Mouse (Mus musculus) cortical plate, adult 2 months (tissue): ENCODE results near the gene Yme1l1. TPM values are rescaled to one million over a fixed set of nuclear protein-coding genes. Genes with fewer than 3 reads are reported as not detected.

ENCODE experiments used
- H3K27ac ChIP-seq: fragments of 200-500 bp; 2 replicates; pipeline ENCODE4 v1.5.1; 2012; ENCODE audit warnings: low read length, control low read depth, inconsistent platforms; ENCODE audit not compliant: insufficient read depth
- H3K4me1 ChIP-seq: fragments of 200-500 bp; 2 replicates; pipeline ENCODE4 v1.6.1; 2011; ENCODE audit warnings: low read length; ENCODE audit not compliant: control insufficient read depth, insufficient read depth
- H3K4me3 ChIP-seq: fragments of 200-500 bp; 2 replicates; pipeline ENCODE4 v1.5.1; 2011; ENCODE audit warnings: mild to moderate bottlenecking, low read length, control low read depth; ENCODE audit not compliant: insufficient read depth
- CTCF ChIP-seq: fragments of 200-500 bp; IDR thresholded peaks from 2 replicates; pipeline ENCODE4 v1.5.1; 2011; ENCODE audit warnings: mild to moderate bottlenecking, control low read depth, low read length; ENCODE audit not compliant: insufficient read depth; ENCODE audit errors: extremely low read depth
- POLR2A ChIP-seq: fragments of 200-500 bp; IDR thresholded peaks from 2 replicates; pipeline ENCODE4 v1.6.1; 2011; ENCODE audit warnings: mild to moderate bottlenecking, low read length, control low read depth; ENCODE audit not compliant: insufficient read depth; ENCODE audit errors: extremely low read depth
- polyA plus RNA-seq: library from polyadenylated mRNA; depleted of rRNA; stranded (reverse); fragments of >200 nt; gene quantifications from 2 replicates; pipeline ENCODE4 v1.2.3, GENCODE M21; 2012; rRNA removed

Yme1l1 gene
- polyA plus RNA-seq = 29.3 and 31.4 TPM in 2 replicates

GRCm38 (mm10) chr2:23155777-23156607, at the start of gene Yme1l1, which contains the start of gene Mastl:
TSS of gene Yme1l1 (plus strand) at chr2:23156369.
TSS of gene Mastl (minus strand) at chr2:23156024.
- TF ChIP-seq CTCF (no peak), POLR2A (peak; percentile 89)
- H3K4me1 ChIP-seq = peaks cover 5% of the 10 kb centered on the region
- H3K4me3 ChIP-seq = peak within 1 kb of the TSS; percentile 60
- peak within 1 kb of the TSS; percentile 93 for H3K27ac ChIP-seq

GRCm38 (mm10) chr2:23119573-23119972, 36.6 kb upstream of the Yme1l1 start:
- Histone ChIP-seq H3K4me3 (no peak overlapping the region), H3K27ac (no peak overlapping the region), H3K4me1 (no peaks in the 10 kb centered on the region)
- TF ChIP-seq CTCF = no peak
- TF ChIP-seq POLR2A = no peak

- no peak for TF ChIP-seq CTCF
- no peak for TF ChIP-seq POLR2A
- Histone ChIP-seq H3K4me3 (peak overlapping the region; percentile 60), H3K27ac (no peak overlapping the region), H3K4me1 (peaks cover 5% of the 10 kb centered on the region)
These were observed 959 bp upstream of the Yme1l1 start for GRCm38 (mm10) chr2:23155199-23155621.

- H3K27ac ChIP-seq = peak overlapping the region; percentile 10; the same call in 1 of the 2 replicates
These were observed 476 bp downstream of the Yme1l1 start for GRCm38 (mm10) chr2:23156608-23157081.

GRCm38 (mm10) chr2:23172305-23172704, 16.1 kb downstream of the Yme1l1 start:
- H3K27ac ChIP-seq = no peak overlapping the region
- H3K4me3 ChIP-seq = no peak overlapping the region
- no peaks in the 10 kb centered on the region for H3K4me1 ChIP-seq
- TF ChIP-seq POLR2A (no peak), CTCF (no peak)

More at GRCm38 (mm10) chr2:23156608-23157081, 476 bp downstream of the Yme1l1 start:
- TF ChIP-seq CTCF (no peak), POLR2A (no peak)
- Histone ChIP-seq H3K4me1 (peaks cover 5% of the 10 kb centered on the region), H3K4me3 (peak overlapping the region; percentile 60)

GRCm38 (mm10) chr2:23194366-23194765, 38.2 kb downstream of the Yme1l1 start:
- Histone ChIP-seq H3K27ac (no peak overlapping the region), H3K4me3 (no peak overlapping the region), H3K4me1 (no peaks in the 10 kb centered on the region)
- TF ChIP-seq CTCF (no peak), POLR2A (no peak)

- TF ChIP-seq CTCF = no peak
- TF ChIP-seq POLR2A = no peak
- Histone ChIP-seq H3K4me3 (no peak overlapping the region), H3K4me1 (no peaks in the 10 kb centered on the region), H3K27ac (no peak overlapping the region)
These were observed 44.9 kb downstream of the Yme1l1 start for GRCm38 (mm10) chr2:23201034-23201433.

- Histone ChIP-seq H3K4me3 (no peak overlapping the region), H3K4me1 (no peaks in the 10 kb centered on the region), H3K27ac (no peak overlapping the region)
- TF ChIP-seq CTCF = no peak
These were observed 46.9 kb downstream of the Yme1l1 start for GRCm38 (mm10) chr2:23202900-23203670.

GRCm38 (mm10) chr2:23207070-23207526, 50.9 kb downstream of the Yme1l1 start, which contains the start of gene 4931423N10Rik:
TSS of gene 4931423N10Rik (plus strand) at chr2:23207476.
- Histone ChIP-seq H3K27ac (no peak within 1 kb of the TSS), H3K4me3 (no peak within 1 kb of the TSS), H3K4me1 (no peaks in the 10 kb centered on the region)
- 0 out of 2 replicates have a peak, but pooled peaks have one; percentile 13 for TF ChIP-seq CTCF
- no peak for TF ChIP-seq POLR2A
